Mouse (Mus musculus) liver, embryonic 14.5 days (tissue): ENCODE results near the gene Evi2a.

ENCODE experiments used
- CTCF ChIP-seq: IDR thresholded peaks from 2 replicates; pipeline ENCODE4 v1.5.1; 2016; ENCODE audit warnings: antibody characterized with exemption, low read depth, control low read depth
- EP300 ChIP-seq: IDR thresholded peaks from 2 replicates; pipeline ENCODE4 v1.6.1; 2016; ENCODE audit warnings: antibody characterized with exemption, low read depth

- TF ChIP-seq CTCF (no peak), EP300 (no peak)
Measured at GRCm38 (mm10) chr11:79515331-79515730, 15.1 kb downstream of the Evi2a start.
